Mouse (Mus musculus): ENCODE results near the gene Selenoh. TPM values are rescaled to one million over a fixed set of nuclear protein-coding genes. Genes with fewer than 3 reads are reported as not detected.

Gene Selenoh
- polyA plus RNA-seq, 1 experiment from 2014 or later = 177 TPM

GRCm38 (mm10) chr2:84637452-84638165 lies 33.0 kb downstream of the Selenoh start:
- Histone ChIP-seq H3K4me1 (ENCODE audit: control insufficient read depth, insufficient read depth, low read length) (peaks cover 41% of the 10 kb centered on the region), H3K4me2 (ENCODE audit: low read length) (no peak overlapping the region), H3K27me3 (ENCODE audit: control insufficient read depth, insufficient read depth, low read depth, low read length) (no peaks in the 10 kb centered on the region), H3K27ac (ENCODE audit: low read length) (peak overlapping the region; percentile 9; the same call in 1 of the 2 replicates), H3K9me3 (replicated peaks; ENCODE audit: control insufficient read depth, low read length, poor library complexity, severe bottlenecking) (no peaks in the 10 kb centered on the region), H3K9ac (ENCODE audit: low read depth, low read length) (no peak overlapping the region), H3K36me3 (ENCODE audit: control insufficient read depth, insufficient read depth, low read length) (no peaks in the 10 kb centered on the region), H3K4me3 (ENCODE audit: low read depth, low read length) (no peak overlapping the region)
- no peak for ATAC-seq
- 27% methylated on average over 7 of the region's 7 CpGs for WGBS

GRCm38 (mm10) chr2:84636231-84636741 lies 34.3 kb downstream of the Selenoh start:
- no peaks in the 10 kb centered on the region for H3K36me3 ChIP-seq (ENCODE audit: control insufficient read depth, insufficient read depth, low read length)
- ATAC-seq = no peak
- H3K4me2 ChIP-seq (ENCODE audit: low read length) = no peak overlapping the region
- H3K4me1 ChIP-seq (ENCODE audit: control insufficient read depth, insufficient read depth, low read length) = peaks cover 41% of the 10 kb centered on the region
- peak overlapping the region; percentile 58 for H3K27ac ChIP-seq (ENCODE audit: low read length)
- H3K27me3 ChIP-seq (ENCODE audit: control insufficient read depth, insufficient read depth, low read depth, low read length) = no peaks in the 10 kb centered on the region
- H3K4me3 ChIP-seq (ENCODE audit: low read depth, low read length) = no peak overlapping the region
- 18% methylated on average over 8 of the region's 8 CpGs for WGBS
- no peaks in the 10 kb centered on the region for H3K9me3 ChIP-seq (replicated peaks; ENCODE audit: control insufficient read depth, low read length, poor library complexity, severe bottlenecking)
- no peak overlapping the region for H3K9ac ChIP-seq (ENCODE audit: low read depth, low read length)

GRCm38 (mm10) chr2:84635611-84636010 lies 35.0 kb downstream of the Selenoh start:
- peak; percentile 93 for ATAC-seq
- no peak overlapping the region for H3K4me2 ChIP-seq (ENCODE audit: low read length)
- peaks cover 41% of the 10 kb centered on the region for H3K4me1 ChIP-seq (ENCODE audit: control insufficient read depth, insufficient read depth, low read length)

GRCm38 (mm10) chr2:84634934-84635482 lies 35.6 kb downstream of the Selenoh start:
- Histone ChIP-seq H3K27me3 (ENCODE audit: control insufficient read depth, insufficient read depth, low read depth, low read length) (no peaks in the 10 kb centered on the region), H3K4me2 (ENCODE audit: low read length) (no peak overlapping the region), H3K9me3 (replicated peaks; ENCODE audit: control insufficient read depth, low read length, poor library complexity, severe bottlenecking) (no peaks in the 10 kb centered on the region), H3K36me3 (ENCODE audit: control insufficient read depth, insufficient read depth, low read length) (no peaks in the 10 kb centered on the region), H3K4me1 (ENCODE audit: control insufficient read depth, insufficient read depth, low read length) (peaks cover 41% of the 10 kb centered on the region), H3K9ac (ENCODE audit: low read depth, low read length) (no peak overlapping the region), H3K4me3 (ENCODE audit: low read depth, low read length) (no peak overlapping the region), H3K27ac (ENCODE audit: low read length) (peak overlapping the region; percentile 58)
- 22% methylated on average over 4 of the region's 4 CpGs for whole genome bisulfite sequencing
- ATAC-seq = no peak

More at GRCm38 (mm10) chr2:84635611-84636010, 35.0 kb downstream of the Selenoh start:
- no peaks in the 10 kb centered on the region for H3K9me3 ChIP-seq (replicated peaks; ENCODE audit: control insufficient read depth, low read length, poor library complexity, severe bottlenecking)
- peak overlapping the region; percentile 58 for H3K27ac ChIP-seq (ENCODE audit: low read length)
- WGBS = 0% methylated on average over 2 of the region's 2 CpGs
- H3K27me3 ChIP-seq (ENCODE audit: control insufficient read depth, insufficient read depth, low read depth, low read length) = no peaks in the 10 kb centered on the region
- H3K9ac ChIP-seq (ENCODE audit: low read depth, low read length) = no peak overlapping the region
- no peaks in the 10 kb centered on the region for H3K36me3 ChIP-seq (ENCODE audit: control insufficient read depth, insufficient read depth, low read length)
- no peak overlapping the region for H3K4me3 ChIP-seq (ENCODE audit: low read depth, low read length)

- H3K36me3 ChIP-seq (ENCODE audit: control insufficient read depth, insufficient read depth, low read length) = no peaks in the 10 kb centered on the region
- H3K4me3 ChIP-seq (ENCODE audit: low read depth, low read length) = no peak overlapping the region
- H3K9me3 ChIP-seq (replicated peaks; ENCODE audit: control insufficient read depth, low read length, poor library complexity, severe bottlenecking) = no peaks in the 10 kb centered on the region
- 78% methylated on average over 4 of the region's 4 CpGs for WGBS
- H3K27me3 ChIP-seq (ENCODE audit: control insufficient read depth, insufficient read depth, low read depth, low read length) = no peaks in the 10 kb centered on the region
- no peak for ATAC-seq
- no peak overlapping the region for H3K27ac ChIP-seq (ENCODE audit: low read length)
- no peak overlapping the region for H3K9ac ChIP-seq (ENCODE audit: low read depth, low read length)
- no peak overlapping the region for H3K4me2 ChIP-seq (ENCODE audit: low read length)
- peaks cover 41% of the 10 kb centered on the region for H3K4me1 ChIP-seq (ENCODE audit: control insufficient read depth, insufficient read depth, low read length)
Measured at GRCm38 (mm10) chr2:84634006-84634405, 36.6 kb downstream of the Selenoh start.

- 0% methylated on average over 3 of the region's 3 CpGs for WGBS
- Histone ChIP-seq H3K27ac (ENCODE audit: low read length) (no peak overlapping the region), H3K36me3 (ENCODE audit: control insufficient read depth, insufficient read depth, low read length) (no peaks in the 10 kb centered on the region)
Measured at GRCm38 (mm10) chr2:84632999-84633398, 37.6 kb downstream of the Selenoh start.

GRCm38 (mm10) chr2:84632001-84632400 lies 38.6 kb downstream of the Selenoh start:
- Histone ChIP-seq H3K27me3 (ENCODE audit: control insufficient read depth, insufficient read depth, low read depth, low read length) (no peaks in the 10 kb centered on the region), H3K36me3 (ENCODE audit: control insufficient read depth, insufficient read depth, low read length) (no peaks in the 10 kb centered on the region), H3K4me3 (ENCODE audit: low read depth, low read length) (no peak overlapping the region), H3K9me3 (replicated peaks; ENCODE audit: control insufficient read depth, low read length, poor library complexity, severe bottlenecking) (no peaks in the 10 kb centered on the region), H3K4me1 (ENCODE audit: control insufficient read depth, insufficient read depth, low read length) (peaks cover 29% of the 10 kb centered on the region), H3K4me2 (ENCODE audit: low read length) (no peak overlapping the region), H3K27ac (ENCODE audit: low read length) (no peak overlapping the region), H3K9ac (ENCODE audit: low read depth, low read length) (no peak overlapping the region)
- ATAC-seq = no peak
- 100% methylated on average over 1 of the region's 1 CpGs for WGBS

More at GRCm38 (mm10) chr2:84632999-84633398, 37.6 kb downstream of the Selenoh start:
- H3K4me3 ChIP-seq (ENCODE audit: low read depth, low read length) = no peak overlapping the region
- H3K4me1 ChIP-seq (ENCODE audit: control insufficient read depth, insufficient read depth, low read length) = peaks cover 36% of the 10 kb centered on the region
- ATAC-seq = no peak
- H3K27me3 ChIP-seq (ENCODE audit: control insufficient read depth, insufficient read depth, low read depth, low read length) = no peaks in the 10 kb centered on the region
- no peak overlapping the region for H3K9ac ChIP-seq (ENCODE audit: low read depth, low read length)
- no peaks in the 10 kb centered on the region for H3K9me3 ChIP-seq (replicated peaks; ENCODE audit: control insufficient read depth, low read length, poor library complexity, severe bottlenecking)
- no peak overlapping the region; the same call in 1 of the 2 replicates for H3K4me2 ChIP-seq (ENCODE audit: low read length)

- no peak for ATAC-seq
- no peak overlapping the region for H3K9ac ChIP-seq (ENCODE audit: low read depth, low read length)
- no peak overlapping the region for H3K4me2 ChIP-seq (ENCODE audit: low read length)
- no peaks in the 10 kb centered on the region for H3K27me3 ChIP-seq (ENCODE audit: control insufficient read depth, insufficient read depth, low read depth, low read length)
- 63% methylated on average over 3 of the region's 3 CpGs for WGBS
- H3K27ac ChIP-seq (ENCODE audit: low read length) = no peak overlapping the region
- no peaks in the 10 kb centered on the region for H3K9me3 ChIP-seq (replicated peaks; ENCODE audit: control insufficient read depth, low read length, poor library complexity, severe bottlenecking)
- peaks cover 4% of the 10 kb centered on the region; the same call in 1 of the 2 replicates for H3K36me3 ChIP-seq (ENCODE audit: control insufficient read depth, insufficient read depth, low read length)
- no peak overlapping the region for H3K4me3 ChIP-seq (ENCODE audit: low read depth, low read length)
- peaks cover 2% of the 10 kb centered on the region; the same call in 1 of the 2 replicates for H3K4me1 ChIP-seq (ENCODE audit: control insufficient read depth, insufficient read depth, low read length)
Measured at GRCm38 (mm10) chr2:84627036-84627435, 43.5 kb downstream of the Selenoh start.

- H3K4me2 ChIP-seq (ENCODE audit: low read length) = no peak overlapping the region
- no peak overlapping the region for H3K9ac ChIP-seq (ENCODE audit: low read depth, low read length)
- no peaks in the 10 kb centered on the region for H3K27me3 ChIP-seq (ENCODE audit: control insufficient read depth, insufficient read depth, low read depth, low read length)
- WGBS = 83% methylated on average over 7 of the region's 7 CpGs
- H3K9me3 ChIP-seq (replicated peaks; ENCODE audit: control insufficient read depth, low read length, poor library complexity, severe bottlenecking) = no peaks in the 10 kb centered on the region
- H3K27ac ChIP-seq (ENCODE audit: low read length) = no peak overlapping the region
- H3K36me3 ChIP-seq (ENCODE audit: control insufficient read depth, insufficient read depth, low read length) = peaks cover 4% of the 10 kb centered on the region; the same call in 1 of the 2 replicates
- H3K4me1 ChIP-seq (ENCODE audit: control insufficient read depth, insufficient read depth, low read length) = peaks cover 2% of the 10 kb centered on the region; the same call in 1 of the 2 replicates
- no peak overlapping the region for H3K4me3 ChIP-seq (ENCODE audit: low read depth, low read length)
- no peak for ATAC-seq
Measured at GRCm38 (mm10) chr2:84626366-84626975, 44.1 kb downstream of the Selenoh start.

All from midbrain, embryonic 16.5 days (tissue).